Mouse (Mus musculus): Measurements from ENCODE around the gene Lmo7.

The Lmo7 gene

DNA sequence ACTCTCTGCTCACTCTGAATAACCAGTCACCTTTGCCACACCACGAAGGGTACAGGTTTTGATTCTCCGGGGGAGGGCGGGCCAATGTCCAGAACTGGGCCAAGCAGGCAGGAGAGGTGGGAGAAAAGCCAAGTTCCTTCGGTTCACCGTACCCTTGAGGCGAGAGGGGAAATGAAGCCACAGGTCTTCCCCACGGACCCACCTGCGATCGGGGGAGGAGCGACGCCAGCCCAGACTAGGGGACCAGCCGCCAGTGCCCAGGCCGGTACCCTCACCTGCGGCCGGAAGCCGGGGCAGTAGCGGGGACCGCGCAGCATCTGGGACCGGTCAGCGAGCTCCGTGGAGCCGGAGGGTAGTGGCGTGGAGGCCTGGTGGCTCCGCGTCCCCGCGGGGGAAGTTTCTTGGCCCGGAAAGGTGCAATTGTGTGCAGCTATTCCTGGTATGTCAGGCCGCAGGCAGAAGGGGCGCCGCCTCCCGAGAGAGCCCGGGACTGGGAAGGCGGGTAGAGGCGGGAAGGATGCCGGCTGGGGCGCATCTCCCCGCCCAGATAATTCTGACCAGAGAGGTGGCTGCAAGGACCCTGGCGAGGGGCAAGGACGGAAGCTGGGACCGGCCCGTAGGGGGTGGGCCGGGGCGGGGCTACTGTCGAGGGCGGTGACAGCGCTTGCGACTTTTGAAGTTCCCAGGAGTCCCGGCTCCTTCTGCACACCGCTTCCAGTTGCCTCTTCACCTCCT lies at the start of gene Lmo7, which contains the start of gene Gm9922:
Lmo7 (plus strand) TSS at position 721 of the 735 bp plus-strand sequence.
Gm9922 (minus strand) TSS at position 578 of the 735 bp plus-strand sequence.
- in situ Hi-C loops (cut with MseI, MboI), result no loop called here

DNA sequence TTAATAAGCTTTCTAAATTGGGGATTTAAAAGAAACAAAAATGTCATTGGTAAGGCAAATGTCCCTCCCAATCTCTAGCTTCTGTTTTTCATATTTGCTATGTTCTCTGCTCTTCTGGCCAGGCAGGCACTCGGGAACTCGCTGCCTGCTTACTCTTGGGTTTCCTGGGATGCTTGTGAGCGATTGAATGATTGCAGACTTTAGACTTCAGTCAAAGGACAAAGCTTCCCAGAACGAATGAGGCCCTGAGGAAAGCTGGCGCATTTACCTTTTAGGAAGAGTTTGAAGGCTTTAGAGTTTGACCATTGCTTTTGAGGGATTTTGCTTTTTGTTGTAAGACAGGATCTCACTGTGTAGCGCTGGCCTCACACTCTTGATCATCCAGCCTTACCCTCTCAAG lies 42.1 kb upstream of the Lmo7 start:
- in situ Hi-C loops (cut with MseI, MboI), result no loop called here

DNA sequence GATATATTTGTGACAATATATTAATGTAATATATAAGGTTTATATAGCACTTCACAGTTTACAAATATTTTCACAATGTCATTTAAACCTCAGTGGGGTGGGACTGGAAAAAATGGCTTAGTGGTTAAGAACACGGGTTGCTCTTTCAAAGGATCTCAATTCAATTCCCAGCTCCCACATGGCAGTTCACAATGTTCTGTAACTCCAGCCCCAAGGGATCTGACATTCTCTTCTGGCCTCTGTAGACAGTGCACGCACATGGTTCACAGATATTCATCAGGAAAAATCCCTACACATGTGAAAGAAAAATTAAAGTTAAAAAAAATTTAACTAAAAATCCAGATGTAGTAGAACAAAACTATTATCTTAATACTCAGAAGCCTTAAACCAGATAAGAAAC lies 41.4 kb upstream of the Lmo7 start:
- in situ Hi-C loops (cut with MseI, MboI), result no loop called here

DNA sequence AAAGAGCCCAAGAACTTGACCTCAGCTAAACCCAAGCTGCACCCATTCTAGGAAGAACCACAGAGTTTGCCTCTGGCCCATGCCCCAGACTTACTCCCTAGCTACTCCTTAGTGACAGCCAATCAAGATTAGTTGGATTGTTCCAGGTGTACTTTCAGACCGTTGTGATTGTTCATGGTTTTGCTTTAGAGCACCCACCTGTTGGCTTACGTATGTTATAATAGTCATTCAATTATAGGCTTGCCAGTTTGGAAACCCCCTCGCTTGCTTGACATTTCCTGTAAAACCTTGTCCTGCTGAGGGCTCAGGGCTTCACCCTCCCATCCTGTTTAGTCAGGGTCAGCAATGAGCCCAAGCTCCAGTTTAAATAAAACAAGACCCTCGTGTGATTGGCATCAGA lies 25.3 kb upstream of the Lmo7 start:
- in situ Hi-C loops (cut with MseI, MboI), result no loop called here

DNA sequence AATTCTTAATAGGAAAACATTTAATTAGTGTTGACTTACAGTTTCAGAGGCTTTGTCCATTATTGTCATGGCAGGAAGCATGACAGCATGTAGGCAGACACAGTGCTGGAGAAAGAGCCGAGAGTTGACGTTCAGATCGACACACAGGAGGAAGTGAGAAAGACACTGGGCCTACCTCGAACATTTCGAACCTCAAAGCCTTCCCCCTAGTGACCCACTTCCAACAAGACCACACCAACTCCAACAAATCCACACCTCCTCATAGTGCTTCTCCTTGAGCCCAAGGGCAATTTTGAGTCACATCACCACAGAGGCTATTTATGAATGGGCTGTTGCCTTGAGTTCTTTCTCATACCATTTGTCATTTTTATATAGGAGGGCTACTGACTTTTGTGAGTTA lies 22.7 kb upstream of the Lmo7 start:
- in situ Hi-C loops (cut with MseI, MboI), result no loop called here

DNA sequence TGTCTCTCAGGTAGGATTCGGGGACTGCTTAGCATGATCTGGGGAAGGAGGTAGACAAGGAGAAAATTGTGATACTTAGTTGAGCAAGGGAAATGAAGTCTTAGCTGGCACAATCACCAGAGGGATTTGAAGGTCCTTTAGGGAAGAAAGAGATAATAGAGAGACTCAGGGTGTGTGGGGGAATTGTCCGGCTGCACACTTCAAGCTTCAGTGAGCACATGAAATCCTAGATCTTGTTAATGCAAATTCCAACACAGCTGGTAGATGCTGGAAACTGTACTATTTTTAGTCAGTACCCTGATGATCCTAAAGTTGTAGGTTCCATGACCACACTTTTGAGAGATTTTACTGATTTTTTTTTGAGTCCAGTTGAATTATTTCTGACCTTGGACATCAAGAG lies 15.3 kb upstream of the Lmo7 start:
- in situ Hi-C loops (cut with MseI, MboI), result no loop called here

DNA sequence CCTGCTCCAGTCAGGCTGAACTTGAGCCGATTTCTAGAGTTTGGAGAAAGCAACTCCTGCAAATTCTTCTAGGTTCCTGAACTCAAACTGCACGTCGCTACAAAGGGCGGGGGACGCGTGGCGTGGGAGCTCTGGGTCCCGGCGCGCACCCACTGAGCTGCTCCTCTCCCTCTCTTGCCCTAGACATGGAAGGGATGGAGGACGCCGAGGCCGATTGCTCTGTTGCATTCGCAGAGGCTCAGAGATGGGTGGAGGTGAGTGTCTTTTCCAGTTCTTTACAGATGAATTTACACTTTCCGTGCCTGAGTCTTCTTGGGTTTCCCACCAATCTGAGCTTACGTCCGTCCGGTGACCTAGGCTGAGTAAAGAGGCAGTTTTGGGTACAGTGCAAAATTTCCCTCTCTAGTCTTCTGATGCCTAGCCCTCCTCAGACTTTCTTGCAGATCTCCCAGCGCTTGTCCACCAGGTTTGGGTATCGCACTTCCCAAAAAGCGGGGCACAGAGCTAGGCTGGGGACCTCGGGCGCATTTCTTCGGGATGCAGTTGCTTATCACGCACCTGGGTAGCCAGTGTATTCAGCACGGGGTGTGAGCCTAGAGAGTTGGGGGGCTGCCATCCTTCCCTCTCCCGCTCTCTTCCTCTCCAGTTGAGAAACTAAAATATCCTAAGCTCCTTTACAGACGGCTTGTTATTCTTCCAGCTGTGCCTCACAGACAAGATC lies 375 bp downstream of the Lmo7 start:
- in situ Hi-C loops (cut with MseI, MboI), result no loop called here

DNA sequence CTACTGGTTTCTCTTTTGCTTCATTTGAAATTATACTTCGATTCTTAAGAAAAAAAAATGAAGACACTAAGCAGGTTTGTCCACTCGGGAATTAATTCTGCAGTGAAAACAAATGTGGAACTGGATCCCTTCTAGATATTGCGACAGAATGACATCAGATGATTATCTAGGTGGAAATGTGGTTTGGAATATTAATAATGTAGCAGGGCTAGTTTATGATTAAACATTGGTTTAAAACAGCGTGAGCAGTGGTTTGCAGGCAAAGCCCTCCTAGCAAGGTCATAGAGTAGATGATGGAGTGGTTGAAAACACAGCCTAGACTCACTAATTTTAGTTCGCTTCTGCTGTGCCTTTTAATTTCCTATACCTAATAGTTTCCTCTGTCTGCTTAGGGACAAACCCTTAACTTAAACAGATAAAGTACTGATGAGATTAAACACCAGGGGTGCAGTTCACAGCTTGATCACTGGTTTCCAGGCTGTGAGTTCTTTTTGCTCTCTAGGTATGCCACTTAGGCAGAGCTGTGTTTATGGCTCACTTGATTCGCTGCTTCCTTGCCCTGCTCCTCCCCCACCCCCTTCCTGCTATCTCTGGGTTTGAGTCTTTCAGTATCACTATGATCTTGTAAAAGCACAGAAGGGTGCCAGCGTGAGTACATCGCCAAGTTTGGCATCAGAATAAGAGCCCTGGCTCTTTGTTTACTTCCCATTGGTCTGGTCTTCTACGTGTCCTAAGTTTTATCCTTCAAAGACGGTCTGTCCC lies 4.0 kb downstream of the Lmo7 start:
- in situ Hi-C loops (cut with MseI, MboI), result no loop called here

DNA sequence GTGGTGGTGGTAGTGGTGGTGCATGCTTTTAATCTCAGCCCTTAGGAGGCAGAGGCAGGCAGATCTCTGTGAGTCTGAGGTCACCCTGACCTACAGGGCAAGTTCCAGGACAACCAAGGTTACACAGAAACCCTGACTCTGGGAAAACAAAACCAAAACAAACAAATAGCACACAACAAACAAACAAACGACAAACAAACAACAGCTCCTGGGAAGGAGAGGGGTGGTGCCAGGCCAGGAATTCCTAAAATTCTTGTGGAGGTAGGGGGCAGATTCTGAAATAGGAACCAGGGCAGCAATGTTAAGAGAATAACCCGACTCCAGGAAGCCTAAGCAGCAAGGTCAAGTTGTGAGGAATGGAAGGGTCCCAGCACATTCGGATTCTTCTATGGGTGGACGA lies 7.7 kb downstream of the Lmo7 start:
- in situ Hi-C loops (cut with MseI, MboI), result no loop called here

DNA sequence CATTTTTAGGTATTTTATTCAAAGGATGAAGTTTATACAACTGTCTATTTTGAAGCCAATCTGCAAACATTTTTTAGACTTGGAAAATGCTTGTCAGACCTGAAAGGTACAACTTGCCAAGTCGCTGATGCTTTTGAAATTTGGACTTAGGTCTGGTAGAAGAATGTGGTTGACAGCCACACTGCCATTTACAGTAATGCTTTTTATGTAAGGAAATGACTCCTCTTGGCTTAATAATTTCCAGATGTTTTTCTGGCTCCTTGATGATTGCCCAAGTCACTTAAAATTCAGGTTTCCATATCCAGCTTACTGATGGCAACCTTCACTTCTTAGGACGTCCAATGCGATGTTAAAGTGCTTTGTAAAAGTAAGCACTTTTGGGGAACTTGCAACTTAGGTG lies 16.9 kb downstream of the Lmo7 start:
- in situ Hi-C loops (cut with MseI, MboI), result no loop called here

DNA sequence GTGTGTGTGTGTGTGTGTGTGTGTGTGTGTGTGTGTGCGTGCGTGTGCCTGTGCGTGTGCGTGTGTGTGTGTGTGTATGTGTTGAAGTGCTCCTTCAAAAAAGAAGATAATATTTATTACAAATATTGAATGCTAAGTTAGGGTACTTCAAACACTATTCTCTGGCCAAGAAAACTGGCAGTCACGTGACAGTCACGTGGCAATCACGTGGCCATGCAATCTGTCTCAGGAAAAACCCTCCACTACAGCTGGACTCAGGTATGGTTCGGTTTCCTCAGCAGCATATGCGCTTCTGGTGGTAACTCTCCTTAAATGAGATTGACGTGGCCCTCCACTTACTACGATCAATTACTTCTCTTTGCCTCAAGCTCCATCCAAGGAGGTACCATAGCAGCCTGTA lies 18.1 kb downstream of the Lmo7 start:
- in situ Hi-C loops (cut with MseI, MboI), result no loop called here

DNA sequence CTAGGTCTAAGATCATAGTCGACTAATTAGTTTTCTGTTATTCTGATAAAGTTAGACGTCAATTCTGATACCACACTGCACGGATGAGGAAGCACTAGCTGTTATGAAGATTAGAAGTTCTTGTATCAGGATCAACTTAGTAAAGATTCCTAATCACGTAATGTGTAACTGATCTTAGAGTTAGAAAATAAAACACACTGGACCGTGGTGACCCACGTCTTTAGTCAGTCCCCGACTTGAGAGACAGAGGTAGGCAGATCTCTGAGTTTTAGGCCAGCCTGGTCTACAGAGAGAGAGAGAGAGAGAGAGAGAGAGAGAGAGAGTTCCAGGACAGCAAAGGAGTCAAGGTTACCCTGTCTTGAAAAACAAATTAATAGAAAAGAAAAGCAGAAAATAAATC lies 18.7 kb downstream of the Lmo7 start:
- in situ Hi-C loops (cut with MseI, MboI), result no loop called here

DNA sequence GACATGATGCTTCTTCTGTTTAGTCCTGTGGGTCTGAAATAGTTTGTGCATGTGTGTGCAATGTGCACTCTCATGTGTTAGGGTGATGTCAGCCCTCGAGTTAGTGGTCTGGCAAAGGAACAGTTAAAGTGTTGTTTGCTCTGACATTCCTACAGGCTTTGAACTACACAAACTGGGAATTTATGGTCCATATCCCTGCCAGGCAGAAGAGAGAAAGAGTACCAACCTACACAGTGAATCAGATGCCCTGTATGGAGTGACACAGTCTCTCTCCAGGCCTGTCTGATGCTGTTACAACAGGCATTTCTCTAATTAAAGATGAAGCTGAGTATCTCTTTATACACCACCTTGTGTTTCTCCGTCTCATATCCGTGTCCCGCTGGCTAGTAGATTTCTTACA lies 21.2 kb downstream of the Lmo7 start:
- in situ Hi-C loops (cut with MseI, MboI), result no loop called here

DNA sequence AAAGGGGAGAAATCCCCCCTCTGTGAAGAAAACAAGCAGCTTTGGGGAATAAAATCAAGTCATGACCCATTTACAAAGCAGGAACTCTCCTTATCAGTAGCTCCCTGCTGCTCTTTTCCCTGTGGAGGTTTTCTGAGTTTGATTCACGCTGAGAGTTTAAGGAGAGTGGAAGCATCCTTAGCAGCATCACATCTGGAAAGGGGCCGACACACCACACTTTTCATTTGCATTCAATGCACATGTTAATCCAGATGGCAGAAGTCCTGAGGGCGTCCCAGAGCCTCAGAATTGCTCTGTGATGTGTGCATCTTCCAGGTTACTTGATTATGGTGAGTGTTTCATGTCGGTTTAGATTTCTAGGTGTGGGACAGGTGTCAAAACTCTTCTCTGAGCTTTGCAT lies 25.7 kb downstream of the Lmo7 start:
- in situ Hi-C loops (cut with MseI, MboI), result no loop called here

DNA sequence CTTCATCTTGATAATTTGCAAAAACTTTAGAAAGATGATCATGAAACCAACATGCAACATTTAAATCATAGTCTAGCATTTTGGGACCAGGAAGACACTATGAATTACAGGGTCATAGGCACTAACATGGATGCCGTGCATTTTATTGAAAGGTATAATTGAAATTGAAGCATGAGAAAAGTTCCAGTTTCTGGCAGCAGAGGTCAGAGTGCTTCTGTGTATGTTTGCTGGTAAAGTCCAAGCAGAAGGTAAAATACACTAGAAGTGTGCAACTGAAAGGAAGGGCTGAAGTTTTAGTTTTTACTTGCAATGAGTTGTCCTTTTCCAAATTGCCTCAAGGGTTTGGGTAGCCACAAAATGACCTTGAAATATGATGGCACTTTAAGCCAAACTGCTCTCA lies 32.5 kb downstream of the Lmo7 start:
- in situ Hi-C loops (cut with MseI, MboI), result no loop called here

DNA sequence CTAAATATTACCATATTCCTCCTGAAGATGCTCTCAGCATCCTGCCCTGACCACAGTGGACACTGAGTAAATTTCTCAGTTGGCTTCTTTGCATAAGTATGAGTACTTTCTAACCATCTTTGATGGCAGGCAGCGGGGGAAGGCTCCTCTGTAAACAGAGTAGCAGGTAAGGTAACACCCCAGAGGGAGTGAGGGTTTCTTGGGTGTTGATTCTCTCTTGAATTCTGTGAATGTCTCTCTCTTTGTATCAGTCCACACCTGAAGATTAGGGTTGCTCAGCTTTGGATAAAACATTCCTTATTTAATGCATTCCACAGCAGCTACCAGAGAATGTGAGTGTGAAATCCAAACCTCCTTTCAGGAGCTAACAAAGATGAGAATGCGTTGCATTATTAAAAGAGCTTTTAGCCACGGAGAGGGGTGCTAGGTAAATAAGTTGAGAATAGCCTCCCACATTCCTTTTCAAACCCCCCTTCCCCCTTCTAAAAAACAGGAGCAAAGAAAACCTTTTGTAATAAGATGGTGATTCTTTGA lies 34.1 kb downstream of the Lmo7 start:
- in situ Hi-C loops (cut with MseI, MboI), result no loop called here

DNA sequence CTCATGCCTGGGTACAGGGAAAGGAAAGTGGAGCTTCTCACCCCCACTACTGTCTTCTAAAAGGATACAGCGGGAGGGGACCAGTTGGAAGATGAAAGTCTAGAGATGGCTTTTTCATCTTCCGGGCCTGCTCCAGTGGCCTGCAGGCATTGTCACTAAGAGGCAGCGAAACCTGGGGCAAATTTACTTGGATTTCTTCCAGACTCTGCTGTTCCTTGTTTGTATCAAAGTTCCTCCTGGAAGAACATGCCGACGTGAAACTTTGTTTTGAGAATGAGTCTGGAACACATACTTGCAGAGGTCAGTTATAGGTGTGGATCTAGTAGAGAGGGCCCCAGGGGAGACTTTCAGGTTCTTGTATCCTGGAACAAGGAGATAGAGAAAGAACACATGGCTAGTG lies 41.6 kb downstream of the Lmo7 start:
- in situ Hi-C loops (cut with MseI, MboI), result no loop called here

DNA sequence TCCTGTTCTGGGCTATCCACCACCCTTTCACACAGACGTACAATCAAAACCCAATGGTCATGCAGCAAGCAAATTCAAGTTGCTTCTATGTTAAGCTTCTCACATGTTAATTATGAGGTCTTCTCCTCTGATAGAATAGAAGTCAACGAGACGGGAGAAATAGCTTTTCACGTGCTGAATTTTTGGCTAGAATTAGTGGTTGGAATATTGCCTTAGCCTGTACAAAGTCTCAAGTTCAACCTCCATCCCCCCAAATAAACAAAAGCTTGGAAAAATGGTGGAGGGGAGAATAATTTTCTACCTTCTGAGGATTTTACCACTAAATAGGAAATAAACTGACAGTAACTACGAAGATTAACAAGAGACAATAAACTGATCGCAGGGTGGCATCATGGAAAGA lies 42.0 kb downstream of the Lmo7 start:
- in situ Hi-C loops (cut with MseI, MboI), result no loop called here

DNA sequence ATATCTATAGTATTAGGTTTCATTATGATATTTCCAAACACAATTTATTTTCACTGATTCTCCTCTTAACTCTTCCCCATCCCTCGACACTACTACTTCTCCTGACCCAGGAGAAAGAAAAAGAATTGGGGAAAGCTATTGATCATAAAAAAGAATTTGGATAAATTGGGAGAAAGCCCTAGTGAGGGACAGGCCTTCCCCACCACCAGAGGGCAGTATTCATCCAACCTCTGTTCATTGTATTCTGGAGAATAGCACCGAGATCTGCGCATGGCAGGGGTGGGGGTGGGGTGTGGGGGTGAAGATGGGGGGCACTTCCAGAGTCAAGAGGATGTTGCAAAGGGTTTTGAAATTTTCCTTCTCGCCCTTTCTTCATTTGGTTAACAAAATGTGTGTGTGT lies 44.9 kb downstream of the Lmo7 start:
- in situ Hi-C loops (cut with MseI, MboI), result loop anchor here (5.0 to 25.0 kb wide), 3 partner anchors 163 to 738 kb away; no protein-coding TSS in a partner anchor

DNA sequence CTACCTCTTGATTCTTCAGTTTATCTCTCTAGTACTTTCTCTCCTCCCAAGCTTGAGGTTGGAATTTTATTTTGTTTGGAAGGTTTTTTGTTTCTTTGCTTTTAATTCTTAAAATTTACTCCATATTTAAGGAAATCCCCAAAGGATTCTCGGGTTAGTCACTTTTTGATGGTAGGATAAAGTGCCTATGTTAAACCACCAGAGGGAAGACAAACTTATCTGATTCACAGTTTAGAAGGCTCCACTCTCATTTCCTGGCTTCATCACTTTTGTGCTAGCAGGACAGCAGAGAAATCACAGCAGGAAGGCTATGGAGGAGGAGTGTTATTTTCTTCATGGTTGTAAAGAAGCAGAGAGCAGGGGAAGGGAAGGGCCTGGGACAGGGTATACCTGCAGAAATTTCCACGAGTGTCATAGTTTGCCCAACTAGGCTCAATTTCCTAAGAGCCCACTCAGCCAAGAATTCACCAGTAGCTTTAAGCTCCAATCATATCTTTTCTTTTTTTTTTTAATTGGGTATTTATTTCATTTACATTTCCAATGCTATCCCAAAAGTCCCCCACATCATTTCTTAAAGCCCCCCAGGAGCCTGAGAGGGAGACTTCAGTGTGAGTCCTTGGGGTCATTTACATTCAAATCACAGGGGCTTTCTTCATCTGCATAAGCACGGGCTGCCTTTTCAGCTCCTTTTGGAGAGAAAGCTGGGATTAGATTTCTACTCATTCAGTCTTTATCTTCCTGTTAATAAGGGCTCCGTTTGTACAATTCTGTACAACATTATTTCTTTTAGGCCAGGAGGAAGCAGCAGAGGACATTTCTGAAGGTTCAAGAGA lies 46.8 kb downstream of the Lmo7 start:
- in situ Hi-C loops (cut with MseI, MboI), result loop anchor here (5.0 to 25.0 kb wide), 3 partner anchors 161 to 736 kb away; no protein-coding TSS in a partner anchor

DNA sequence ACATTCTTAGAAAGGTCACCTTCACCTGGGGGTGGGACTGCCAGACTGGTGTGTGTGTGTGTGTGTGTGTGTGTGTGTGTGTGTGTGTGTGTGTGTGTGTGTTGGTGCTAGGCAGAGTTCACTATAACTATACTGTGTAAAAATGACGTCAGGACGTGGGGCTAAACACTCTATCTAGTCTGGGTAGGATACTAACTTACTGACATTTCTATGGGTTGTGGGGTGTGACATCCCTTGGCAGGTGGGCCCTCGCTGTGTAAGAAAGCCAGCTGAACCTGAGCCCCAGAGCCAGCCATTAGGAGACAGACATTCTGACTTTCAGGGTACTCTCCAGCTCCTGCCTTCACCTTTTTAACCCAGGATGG lies 47.4 kb downstream of the Lmo7 start:
- in situ Hi-C loops (cut with MseI, MboI), result loop anchor here (5.0 to 25.0 kb wide), 3 partner anchors 160 to 735 kb away; no protein-coding TSS in a partner anchor
